Mouse (Mus musculus) myocyte (in vitro differentiated cells): ENCODE data around the gene Pstpip1. TPM values are rescaled to one million over a fixed set of nuclear protein-coding genes. Genes with fewer than 3 reads are reported as not detected.

Experiments used
- H3K27me3 ChIP-seq: one replicate; pipeline ENCODE4 v1.6.1; 2011; ENCODE audit not compliant: control insufficient read depth, insufficient read depth, insufficient read length
- H3K36me3 ChIP-seq: one replicate; pipeline ENCODE4 v1.6.1; 2011; ENCODE audit not compliant: control insufficient read depth, insufficient read depth
- H3K4me2 ChIP-seq: one replicate; pipeline ENCODE4 v1.6.1; 2011; ENCODE audit warnings: low read depth, control low read depth
- H3K4me3 ChIP-seq: one replicate; pipeline ENCODE4 v1.5.1; 2011; ENCODE audit warnings: mild to moderate bottlenecking, control low read depth, moderate library complexity
- H3K79me2 ChIP-seq: one replicate; pipeline ENCODE4 v1.6.1; 2011; ENCODE audit not compliant: control insufficient read depth, insufficient read depth
- H3ac ChIP-seq: one replicate; pipeline ENCODE4 v1.6.1; 2011; ENCODE audit not compliant: control insufficient read depth, insufficient read length
- CEBPB ChIP-seq: IDR thresholded peaks from 2 replicates; pipeline ENCODE4 v1.6.1; 2011; ENCODE audit warnings: mild to moderate bottlenecking, moderate library complexity; ENCODE audit not compliant: poor library complexity, insufficient read depth, severe bottlenecking
- E2F4 ChIP-seq: IDR thresholded peaks from one replicate; pipeline ENCODE4 v1.6.1; 2011; ENCODE audit warnings: mild to moderate bottlenecking, control low read depth, moderate library complexity; ENCODE audit not compliant: insufficient read depth
- MAX ChIP-seq: IDR thresholded peaks from one replicate; pipeline ENCODE4 v1.6.1; 2011; ENCODE audit warnings: low read depth, mild to moderate bottlenecking, control low read depth
- MYOD1 ChIP-seq, 3 experiments: IDR thresholded peaks; one replicate each; pipeline ENCODE4 v1.6.1; 2011; ENCODE audit warnings: control low read depth in 2 of 3, low read depth in 2 of 3, mild to moderate bottlenecking in 2 of 3, moderate library complexity in 1 of 3; ENCODE audit not compliant: insufficient read length in 2 of 3, control insufficient read depth in 1 of 3
- MYOG ChIP-seq, 3 experiments: IDR thresholded peaks; one replicate each; pipeline ENCODE4 v1.6.1; 2011; ENCODE audit warnings: control low read depth in 2 of 3, low read depth in 2 of 3, mild to moderate bottlenecking in 2 of 3; ENCODE audit not compliant: insufficient read length in 2 of 3, control insufficient read depth in 1 of 3, insufficient read depth in 1 of 3
- POLR2A ChIP-seq: IDR thresholded peaks from one replicate; pipeline ENCODE4 v1.6.1; 2011; ENCODE audit warnings: low read depth, mild to moderate bottlenecking, control low read depth, moderate library complexity; ENCODE audit not compliant: insufficient read length
- POLR2AphosphoS2 ChIP-seq: IDR thresholded peaks from one replicate; pipeline ENCODE4 v1.6.1; 2011; ENCODE audit warnings: low read depth, control low read depth; ENCODE audit not compliant: insufficient read length
- REST ChIP-seq: IDR thresholded peaks from one replicate; pipeline ENCODE4 v1.6.1; 2011; ENCODE audit warnings: mild to moderate bottlenecking, control low read depth, moderate library complexity; ENCODE audit not compliant: insufficient read depth, insufficient read length
- SRF ChIP-seq: IDR thresholded peaks from one replicate; pipeline ENCODE4 v1.6.1; 2011; ENCODE audit warnings: low read depth; ENCODE audit not compliant: control insufficient read depth, insufficient read length
- TCF12 ChIP-seq: IDR thresholded peaks from one replicate; pipeline ENCODE4 v1.6.1; 2011; ENCODE audit warnings: mild to moderate bottlenecking, control low read depth; ENCODE audit not compliant: poor library complexity, insufficient read depth, severe bottlenecking
- TCF3 ChIP-seq: IDR thresholded peaks from one replicate; pipeline ENCODE4 v1.6.1; 2011; ENCODE audit warnings: low read depth, control low read depth; ENCODE audit not compliant: insufficient read length
- USF1 ChIP-seq: IDR thresholded peaks from one replicate; pipeline ENCODE4 v1.6.1; 2011; ENCODE audit warnings: low read depth, mild to moderate bottlenecking, control low read depth, moderate library complexity
- polyA plus RNA-seq: library from polyadenylated mRNA; unstranded; fragments of >200 nt; fragmentation: generic; extraction: Trizol; gene quantifications from one replicate; pipeline ENCODE4 v1.2.1, GENCODE M21; 2012; ENCODE audit warnings: missing spikeins

The Pstpip1 gene
- polyA plus RNA-seq, 1 experiment, result 18.9 TPM

DNA sequence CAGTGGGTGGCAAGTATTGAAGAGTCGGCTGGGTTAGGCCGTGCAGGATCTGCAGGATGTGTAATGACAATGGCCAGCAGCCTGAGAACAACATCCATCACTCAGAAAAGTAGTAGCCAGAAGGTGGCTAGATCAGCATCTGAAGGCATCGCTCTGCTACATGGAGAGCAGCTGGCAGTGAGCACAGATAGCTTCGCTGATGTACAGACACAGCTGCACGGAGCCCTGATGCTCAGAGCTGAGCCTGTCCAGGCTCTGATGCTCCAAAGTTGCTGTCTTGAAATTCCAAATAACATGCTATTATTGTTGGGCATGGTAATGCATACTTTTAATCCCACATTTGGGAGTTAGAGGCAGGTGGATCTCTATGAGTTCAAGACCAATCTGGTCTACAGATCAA is 3.2 kb upstream of the Pstpip1 start:
- H3K4me2 ChIP-seq, result no peak overlapping the region
- no peak overlapping the region for H3K4me3 ChIP-seq
- TF ChIP-seq MYOD1 (IDR thresholded peaks at IDR 0.05; ENCODE audit: control insufficient read depth in 1 of 3, insufficient read length in 2 of 3, low read depth in 2 of 3) (peak; percentile 15 to 88 (median 85)), MYOG (IDR thresholded peaks at IDR 0.05; ENCODE audit: control insufficient read depth in 1 of 3, insufficient read depth in 1 of 3, insufficient read length in 2 of 3, low read depth in 2 of 3) (peak in 1 of 3 experiments; percentile 38), POLR2AphosphoS2 (no peak)
- H3K79me2 ChIP-seq, result no peaks in the 10 kb centered on the region
- H3K27me3 ChIP-seq, result no peaks in the 10 kb centered on the region
- no peak overlapping the region for H3ac ChIP-seq
- H3K36me3 ChIP-seq, result no peaks in the 10 kb centered on the region

DNA sequence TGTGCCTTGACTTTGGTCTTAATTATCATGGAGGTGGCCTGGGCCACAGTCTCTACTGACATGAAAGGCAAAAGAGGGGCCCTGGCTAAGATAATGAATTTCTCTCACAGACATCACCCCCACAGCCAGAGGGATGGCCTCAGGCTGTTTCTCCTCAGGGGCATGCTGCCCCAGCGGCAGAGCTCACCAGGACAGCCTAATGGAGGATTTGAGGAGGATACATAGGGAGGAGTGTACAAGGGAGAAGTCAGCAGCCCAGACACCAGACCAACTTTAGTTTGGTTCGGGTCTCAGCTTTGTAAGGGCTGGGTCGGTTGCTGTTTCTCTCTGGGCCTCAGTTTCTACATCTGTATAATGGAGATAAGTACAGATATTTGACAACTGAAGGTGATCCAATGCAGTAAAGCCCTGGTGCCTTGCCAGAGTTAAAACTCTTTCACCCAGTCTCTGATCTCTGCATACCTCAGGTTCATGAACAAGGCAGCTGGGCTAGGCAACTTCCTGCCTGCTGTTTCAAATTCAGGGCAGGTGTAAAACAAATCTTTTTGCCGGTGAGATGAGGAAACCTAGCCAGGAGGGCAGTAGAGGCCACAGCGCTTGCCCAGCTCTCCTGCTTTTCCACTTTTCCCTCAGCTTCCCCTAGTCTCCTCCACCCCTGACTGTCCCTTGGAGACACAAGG is 924 bp downstream of the Pstpip1 start:
- H3K36me3 ChIP-seq, result no peaks in the 10 kb centered on the region
- peak overlapping the region; percentile 60 for H3K4me2 ChIP-seq
- no peak overlapping the region for H3ac ChIP-seq
- no peak for TF ChIP-seq TCF3
- TF ChIP-seq REST, result no peak
- TF ChIP-seq POLR2A, result no peak
- no peak for TF ChIP-seq SRF
- no peak for TF ChIP-seq MYOG (IDR thresholded peaks at IDR 0.05; ENCODE audit: control insufficient read depth in 1 of 3, insufficient read depth in 1 of 3, insufficient read length in 2 of 3, low read depth in 2 of 3)
- no peak for TF ChIP-seq USF1
- no peaks in the 10 kb centered on the region for H3K27me3 ChIP-seq
- no peaks in the 10 kb centered on the region for H3K79me2 ChIP-seq
- no peak overlapping the region for H3K4me3 ChIP-seq

DNA sequence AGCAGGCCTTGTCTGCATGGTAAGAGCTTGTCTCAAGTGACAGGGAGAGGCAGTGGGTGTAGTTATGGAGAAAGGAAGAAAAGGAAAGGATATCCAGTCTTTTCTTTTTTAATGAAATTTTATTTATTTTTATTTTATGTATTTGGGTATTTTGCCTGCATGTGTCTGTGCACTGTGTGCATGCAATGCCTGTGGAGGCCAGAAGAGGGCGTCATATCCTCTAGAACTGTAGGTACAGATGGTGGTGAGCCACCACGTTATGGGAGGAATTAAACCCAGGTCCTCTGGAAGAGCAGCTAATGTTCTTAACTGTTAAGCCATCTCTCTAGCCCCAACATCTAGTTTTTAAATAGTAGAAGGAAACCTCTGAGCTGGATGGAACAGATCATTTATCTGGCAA is 2.3 kb downstream of the Pstpip1 start:
- Histone ChIP-seq H3K4me3 (no peak overlapping the region), H3K36me3 (no peaks in the 10 kb centered on the region), H3K27me3 (no peaks in the 10 kb centered on the region), H3ac (no peak overlapping the region), H3K79me2 (no peaks in the 10 kb centered on the region), H3K4me2 (peak overlapping the region; percentile 34)
- TF ChIP-seq REST (no peak), CEBPB (no peak), USF1 (no peak), E2F4 (no peak), POLR2A (no peak), TCF12 (no peak), MYOG (IDR thresholded peaks at IDR 0.05; ENCODE audit: control insufficient read depth in 1 of 3, insufficient read depth in 1 of 3, insufficient read length in 2 of 3, low read depth in 2 of 3) (no peak), TCF3 (no peak), MAX (no peak), MYOD1 (IDR thresholded peaks at IDR 0.05; ENCODE audit: control insufficient read depth in 1 of 3, insufficient read length in 2 of 3, low read depth in 2 of 3) (no peak), POLR2AphosphoS2 (no peak), SRF (no peak)

DNA sequence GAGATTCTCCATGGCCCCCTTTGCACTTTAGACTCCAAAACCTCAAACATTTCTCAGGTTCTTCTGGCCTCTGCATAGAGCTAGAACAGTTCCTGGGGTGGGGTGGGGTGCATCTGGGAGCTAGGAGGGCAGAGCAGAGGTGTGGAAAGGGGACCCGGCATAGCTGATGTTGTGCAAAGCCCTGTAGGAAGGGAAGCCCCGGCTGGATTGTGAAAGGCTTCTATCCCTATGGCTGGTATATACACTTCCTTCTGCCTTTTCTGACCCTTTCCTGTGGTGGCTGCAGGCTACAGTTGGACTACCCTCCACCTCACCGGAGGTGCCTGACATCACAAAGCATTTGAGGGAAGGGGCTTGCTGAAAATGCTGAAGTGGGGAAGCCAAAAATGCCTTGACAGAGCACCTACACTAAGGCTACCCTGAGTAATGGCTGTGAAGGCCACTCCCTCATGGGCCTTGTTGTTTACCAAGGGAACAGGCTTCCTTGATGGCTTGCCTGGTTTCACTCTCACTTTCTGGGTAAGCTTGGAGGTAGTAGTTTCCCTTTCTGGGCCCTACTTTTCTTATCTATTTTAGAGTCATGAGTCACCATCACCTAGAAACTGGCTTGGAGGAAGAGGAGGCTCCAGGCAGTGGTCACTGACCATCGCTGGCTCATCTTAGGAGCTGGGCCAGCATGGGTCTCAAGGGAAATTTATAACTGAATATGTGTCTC is 8.0 kb downstream of the Pstpip1 start:
- no peak for TF ChIP-seq TCF12
- TF ChIP-seq POLR2A, result no peak
- no peak for TF ChIP-seq MYOD1 (IDR thresholded peaks at IDR 0.05; ENCODE audit: control insufficient read depth in 1 of 3, insufficient read length in 2 of 3, low read depth in 2 of 3)
- TF ChIP-seq USF1, result no peak
- TF ChIP-seq REST, result no peak
- no peak for TF ChIP-seq POLR2AphosphoS2
- TF ChIP-seq CEBPB, result no peak
- TF ChIP-seq SRF, result no peak
- no peak for TF ChIP-seq TCF3
- no peak for TF ChIP-seq MYOG (IDR thresholded peaks at IDR 0.05; ENCODE audit: control insufficient read depth in 1 of 3, insufficient read depth in 1 of 3, insufficient read length in 2 of 3, low read depth in 2 of 3)
- TF ChIP-seq E2F4, result no peak
- TF ChIP-seq MAX, result no peak
- H3K79me2 ChIP-seq, result no peaks in the 10 kb centered on the region
- H3K4me2 ChIP-seq, result peak overlapping the region; percentile 45
- H3K27me3 ChIP-seq, result no peaks in the 10 kb centered on the region
- H3ac ChIP-seq, result no peak overlapping the region
- no peaks in the 10 kb centered on the region for H3K36me3 ChIP-seq
- H3K4me3 ChIP-seq, result no peak overlapping the region

DNA sequence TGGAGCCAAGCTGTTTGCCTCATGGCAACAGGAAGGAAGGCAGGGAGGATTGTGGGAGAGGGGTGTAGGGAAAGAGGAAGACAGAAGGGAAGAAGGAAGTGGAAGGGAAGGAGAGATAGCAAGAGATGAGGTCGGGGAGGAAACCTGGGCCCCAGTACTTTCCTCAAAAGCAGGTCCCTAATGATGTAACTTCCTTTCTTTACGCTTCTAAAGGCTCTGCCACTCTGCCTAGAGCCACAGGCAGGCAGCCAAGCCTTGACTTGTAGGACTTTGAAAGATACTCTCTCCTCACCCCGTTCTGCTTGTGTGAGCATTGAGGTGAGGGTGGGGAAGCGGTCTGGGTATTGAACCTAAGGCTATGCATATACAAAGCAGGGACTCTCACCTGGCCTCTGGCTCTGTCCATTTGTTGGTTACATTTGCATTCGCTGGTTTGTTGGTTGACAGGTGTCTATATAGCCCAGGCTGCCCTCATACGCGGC is 10.3 kb downstream of the Pstpip1 start:
- Histone ChIP-seq H3K4me3 (no peak overlapping the region), H3K4me2 (no peak overlapping the region), H3K27me3 (no peaks in the 10 kb centered on the region), H3K79me2 (no peaks in the 10 kb centered on the region), H3K36me3 (no peaks in the 10 kb centered on the region), H3ac (no peak overlapping the region)
- TF ChIP-seq REST (no peak), MYOD1 (IDR thresholded peaks at IDR 0.05; ENCODE audit: control insufficient read depth in 1 of 3, insufficient read length in 2 of 3, low read depth in 2 of 3) (no peak), TCF3 (no peak), POLR2A (no peak), CEBPB (no peak), MAX (no peak), SRF (no peak), USF1 (no peak), E2F4 (no peak), TCF12 (no peak), MYOG (IDR thresholded peaks at IDR 0.05; ENCODE audit: control insufficient read depth in 1 of 3, insufficient read depth in 1 of 3, insufficient read length in 2 of 3, low read depth in 2 of 3) (no peak), POLR2AphosphoS2 (no peak)
